Mouse (Mus musculus) heart, embryonic 14.5 days (tissue): ENCODE measurements at regions not wholly inside any gene's neighbourhood (a gene's known extent, or its start where the extent isn't known, plus 50 kb on each side); places are given as distances from the start of the nearest gene placed in this dataset.

Experiments used
- ATAC-seq: fragments of 200-750 bp; cut with Nextera tagmentation; 2 replicates; pipeline ENCODE4 v1.8.0; 2017; ENCODE audit warnings: low read depth, moderate TSS enrichment; ENCODE audit not compliant: insufficient number of reproducible peaks, insufficient read depth, low FRiP score
- H3K27ac ChIP-seq, 2 experiments: fragments of 200-500 bp in 1 of 2; fragments of 300-500 bp in 1 of 2; sonication (generic) in 1 of 2; replicated peaks in 1 of 2; 2 replicates each; pipeline ENCODE4 v1.5.1; 2012 to 2014; ENCODE audit warnings: low read depth in 2 of 2, low read length in 2 of 2, control low read depth in 1 of 2, mild to moderate bottlenecking in 1 of 2, mixed read lengths in 1 of 2; ENCODE audit not compliant: control insufficient read depth in 1 of 2, insufficient read depth in 1 of 2
- H3K27me3 ChIP-seq: fragments of 300-500 bp; sonication (generic); 2 replicates; pipeline ENCODE4 v1.6.1; 2014; ENCODE audit warnings: mild to moderate bottlenecking, low read length, control low read depth; ENCODE audit not compliant: control insufficient read depth, insufficient read depth
- H3K36me3 ChIP-seq: fragments of 300-500 bp; sonication (generic); 2 replicates; pipeline ENCODE4 v1.6.1; 2014; ENCODE audit warnings: mild to moderate bottlenecking, control low read depth, low read length, mixed read lengths; ENCODE audit not compliant: control insufficient read depth, insufficient read depth
- H3K4me1 ChIP-seq, 2 experiments: fragments of 200-500 bp in 1 of 2; fragments of 300-500 bp in 1 of 2; sonication (generic) in 1 of 2; 2 replicates each; pipeline ENCODE4 v1.6.1; 2012 to 2014; ENCODE audit warnings: low read length in 2 of 2, control low read depth in 1 of 2, mixed read lengths in 1 of 2; ENCODE audit not compliant: control insufficient read depth in 2 of 2, insufficient read depth in 2 of 2
- H3K4me2 ChIP-seq: fragments of 300-500 bp; sonication (generic); 2 replicates; pipeline ENCODE4 v1.6.1; 2014; ENCODE audit warnings: mild to moderate bottlenecking, low read length
- H3K4me3 ChIP-seq, 2 experiments: fragments of 200-500 bp in 1 of 2; fragments of 300-500 bp in 1 of 2; sonication (generic) in 1 of 2; 2 replicates each; pipeline ENCODE4 v1.5.1; 2012 to 2014; ENCODE audit warnings: low read length in 2 of 2, mild to moderate bottlenecking in 2 of 2, control low read depth in 1 of 2, low read depth in 1 of 2, moderate library complexity in 1 of 2; ENCODE audit not compliant: control insufficient read depth in 1 of 2, insufficient read depth in 1 of 2
- H3K9ac ChIP-seq: fragments of 300-500 bp; sonication (generic); 2 replicates; pipeline ENCODE4 v1.6.1; 2014; ENCODE audit warnings: mild to moderate bottlenecking, low read length
- H3K9me3 ChIP-seq: fragments of 300-500 bp; sonication (generic); 2 replicates; pipeline ENCODE4 v1.6.1; 2016; ENCODE audit warnings: low read length, control low read depth; ENCODE audit not compliant: control insufficient read depth
- WGBS: fragments of 180-500 bp; shearing (Covaris S2); extraction: QIAGEN DNeasy Blood & Tissue Kit; methylation state at CpG from one replicate; pipeline ENCODE4 v1.1.7; 2014; 5-methylcytosine and 5-hydroxymethylcytosine counted together

DNA sequence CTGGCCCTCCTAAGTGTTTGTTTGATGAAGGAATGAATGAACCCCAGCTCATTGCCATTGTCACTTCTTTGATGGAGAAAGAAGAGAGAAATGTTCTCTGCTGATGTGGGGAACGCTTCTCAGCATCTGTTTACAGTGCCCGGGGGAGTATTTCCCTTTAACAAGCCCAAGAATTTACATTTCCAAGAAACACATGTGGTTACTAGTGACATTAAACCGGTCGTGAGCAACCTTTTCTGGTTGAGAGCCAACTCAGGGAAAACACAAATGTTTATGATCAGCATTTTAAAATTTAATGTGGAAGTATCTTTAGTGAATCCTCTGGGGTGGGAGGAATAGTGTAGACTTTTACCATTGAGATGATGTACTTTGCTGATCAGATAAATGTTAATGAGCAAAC, 197.6 kb downstream of the Srek1 start:
- whole genome bisulfite sequencing = 72% methylated on average over 4 of the region's 4 CpGs
- no peak for ATAC-seq
- H3K4me2 ChIP-seq = no peak overlapping the region
- H3K9ac ChIP-seq = no peak overlapping the region
- no peaks in the 10 kb centered on the region for H3K4me1 ChIP-seq
- H3K4me3 ChIP-seq = no peak overlapping the region
- H3K9me3 ChIP-seq = no peaks in the 10 kb centered on the region
- no peak overlapping the region for H3K27ac ChIP-seq
- no peaks in the 10 kb centered on the region for H3K36me3 ChIP-seq
- no peaks in the 10 kb centered on the region for H3K27me3 ChIP-seq

DNA sequence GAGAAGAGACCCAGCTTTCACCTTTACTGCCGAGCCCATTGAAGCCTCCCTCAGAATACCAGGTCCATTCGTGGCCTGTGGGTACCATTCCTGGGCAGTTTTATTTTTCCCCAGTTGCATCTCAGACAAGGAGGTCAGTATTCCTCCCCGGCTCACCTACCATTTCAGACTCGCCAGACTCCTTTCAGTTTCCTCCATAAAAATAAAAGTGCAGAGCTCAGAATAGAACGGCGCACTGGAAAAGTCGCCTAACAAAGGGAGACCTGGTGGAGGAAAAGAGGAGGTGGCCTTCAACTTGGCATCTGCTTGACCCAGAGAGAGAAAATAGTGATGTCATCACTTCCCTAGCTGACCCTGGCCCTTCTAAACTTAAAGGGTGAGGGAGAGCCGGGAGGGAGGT, 209.7 kb downstream of the Srek1 start:
- Histone ChIP-seq H3K27me3 (no peaks in the 10 kb centered on the region), H3K4me1 (peaks cover 0 to 6% of the 10 kb centered on the region in 2 experiments; a peak in 2 of 4 replicates), H3K9me3 (no peaks in the 10 kb centered on the region), H3K4me3 (no peak overlapping the region), H3K9ac (no peak overlapping the region), H3K36me3 (no peaks in the 10 kb centered on the region), H3K4me2 (no peak overlapping the region), H3K27ac (no peak overlapping the region)
- no peak for ATAC-seq
- 62% methylated on average over 8 of the region's 8 CpGs for WGBS

DNA sequence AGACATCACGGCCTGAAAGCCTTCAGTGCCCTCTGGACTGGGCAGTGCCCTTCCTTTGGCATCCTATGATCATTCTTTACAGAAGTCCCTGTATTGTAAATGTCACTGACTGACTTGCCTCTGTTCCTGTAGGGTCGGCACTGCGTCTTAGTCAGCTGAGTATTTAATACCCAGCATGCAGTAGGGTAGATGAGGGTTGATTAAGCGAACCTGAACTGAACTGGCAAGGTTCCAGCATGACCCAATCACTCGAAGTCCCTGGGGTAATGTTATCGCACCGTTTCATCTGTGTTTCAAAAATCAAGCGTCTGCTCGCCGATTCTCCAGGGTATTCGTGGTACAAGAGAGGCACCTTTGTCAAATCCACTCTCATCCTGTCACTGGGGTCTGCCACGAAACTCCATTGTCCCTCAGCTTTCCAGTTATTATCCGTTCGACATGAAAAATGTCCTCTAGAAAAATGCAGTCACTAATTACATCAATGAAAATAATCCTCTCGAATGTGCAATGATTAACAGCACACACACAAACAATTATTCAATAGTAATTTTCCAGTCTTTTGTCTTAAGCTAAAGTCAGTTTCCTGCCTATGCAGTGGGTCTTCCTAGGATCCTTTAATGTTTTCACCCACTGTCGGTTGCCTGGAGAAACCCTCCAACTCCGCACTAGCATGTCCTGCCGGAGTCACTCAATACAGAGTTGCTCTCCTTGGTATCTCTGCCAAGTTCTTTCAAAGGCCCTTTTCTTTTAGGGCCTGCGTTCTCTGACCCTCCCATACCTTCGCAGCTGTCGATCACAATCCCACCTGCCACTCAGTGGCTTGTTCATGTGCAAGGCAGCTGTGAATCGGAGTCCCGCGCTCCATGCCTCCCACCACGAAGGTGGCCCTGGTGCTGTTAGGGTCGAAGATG, 212.4 kb downstream of the Srek1 start:
- Histone ChIP-seq H3K9me3 (no peaks in the 10 kb centered on the region), H3K4me2 (no peak overlapping the region), H3K27me3 (no peaks in the 10 kb centered on the region), H3K36me3 (no peaks in the 10 kb centered on the region), H3K4me3 (no peak overlapping the region), H3K4me1 (peaks cover 0 to 6% of the 10 kb centered on the region in 2 experiments; a peak in 2 of 4 replicates), H3K9ac (no peak overlapping the region), H3K27ac (no peak overlapping the region)
- 85% methylated on average over 26 of the region's 26 CpGs for WGBS
- no peak for ATAC-seq

- Histone ChIP-seq H3K4me1 (peaks cover 0 to 3% of the 10 kb centered on the region in 2 experiments; a peak in 1 of 4 replicates), H3K4me3 (no peak overlapping the region), H3K27me3 (no peaks in the 10 kb centered on the region), H3K9me3 (no peaks in the 10 kb centered on the region), H3K9ac (no peak overlapping the region), H3K4me2 (no peak overlapping the region), H3K27ac (no peak overlapping the region), H3K36me3 (no peaks in the 10 kb centered on the region)
- 71% methylated on average over 3 of the region's 3 CpGs for WGBS
- no peak for ATAC-seq
Measured at GRCm38 (mm10) chr13:103558915-103559314, 215.5 kb downstream of the Srek1 start.

DNA sequence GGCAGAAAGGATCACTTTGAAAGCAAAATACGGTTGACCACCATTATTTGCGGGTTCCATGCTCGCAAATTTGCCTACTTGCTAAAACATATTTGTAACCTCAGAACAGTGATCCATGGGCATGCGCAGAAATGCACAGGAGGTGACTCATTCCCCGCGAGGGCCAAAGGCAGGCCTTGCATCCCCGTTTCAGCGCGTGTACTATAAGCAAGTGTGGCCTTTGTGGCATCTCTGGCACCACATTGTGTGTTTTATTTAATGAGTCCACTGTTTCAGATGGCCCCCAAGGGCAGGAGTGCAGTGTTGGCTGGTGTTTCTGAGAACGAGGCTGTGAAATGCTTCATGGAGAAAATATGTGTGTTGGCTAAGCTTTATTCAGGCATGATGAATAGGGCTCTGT, 205.3 kb upstream of the Mast4 start:
- H3K4me2 ChIP-seq = no peak overlapping the region
- ATAC-seq = no peak
- no peaks in the 10 kb centered on the region for H3K36me3 ChIP-seq
- no peak overlapping the region for H3K9ac ChIP-seq
- WGBS = 83% methylated on average over 10 of the region's 10 CpGs
- H3K27me3 ChIP-seq = no peaks in the 10 kb centered on the region
- H3K9me3 ChIP-seq = no peaks in the 10 kb centered on the region
- H3K27ac ChIP-seq = no peak overlapping the region
- H3K4me1 ChIP-seq = no peaks in the 10 kb centered on the region
- H3K4me3 ChIP-seq = no peak overlapping the region

DNA sequence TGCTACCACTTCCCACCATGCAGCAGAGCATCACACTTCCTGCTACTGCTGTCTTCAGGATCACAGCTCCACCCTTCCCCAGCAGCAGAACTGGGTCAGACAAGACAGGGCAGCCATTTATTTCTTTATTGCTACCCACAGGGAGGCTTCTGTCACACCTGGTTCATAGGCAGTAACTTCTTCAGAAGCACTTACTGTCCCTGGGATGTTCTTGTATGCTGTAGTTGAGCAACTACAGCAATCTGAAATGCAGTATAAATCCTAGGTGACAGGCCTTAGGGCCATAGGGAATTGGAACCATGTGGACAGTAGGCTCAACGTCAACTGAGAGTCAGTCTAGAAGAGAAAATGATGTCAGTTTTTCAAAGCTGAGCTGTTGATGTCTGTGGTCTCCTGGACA, 179.5 kb upstream of the Mast4 start:
- Histone ChIP-seq H3K27ac (no peak overlapping the region), H3K36me3 (no peaks in the 10 kb centered on the region), H3K4me1 (no peaks in the 10 kb centered on the region), H3K4me2 (no peak overlapping the region), H3K27me3 (no peaks in the 10 kb centered on the region), H3K9me3 (peaks cover 6% of the 10 kb centered on the region; the same call in 1 of the 2 replicates), H3K4me3 (no peak overlapping the region), H3K9ac (no peak overlapping the region)
- ATAC-seq = no peak
- WGBS = 80% methylated on average over 1 of the region's 1 CpGs

DNA sequence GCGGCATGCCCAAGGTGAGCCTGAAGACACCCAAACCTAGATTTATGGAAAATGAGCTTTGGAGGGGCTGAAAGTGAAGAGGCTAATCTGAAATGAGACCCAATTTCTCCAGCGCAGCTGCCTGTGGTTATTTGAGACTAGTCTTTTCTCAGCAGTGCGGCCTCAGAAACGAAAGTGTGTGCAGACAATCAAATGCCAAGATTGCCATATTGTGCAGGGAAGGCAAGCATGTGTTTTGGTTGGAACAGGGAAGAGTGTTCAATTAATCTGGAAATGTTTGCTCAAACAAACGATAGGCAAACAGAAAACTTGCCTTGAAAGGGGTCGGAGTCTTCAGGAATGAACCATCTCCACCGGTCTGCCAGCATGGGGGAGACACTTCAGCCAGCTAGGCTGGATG, 178.2 kb upstream of the Mast4 start:
- Histone ChIP-seq H3K4me3 (no peak overlapping the region), H3K36me3 (no peaks in the 10 kb centered on the region), H3K9me3 (peaks cover 6% of the 10 kb centered on the region; the same call in 1 of the 2 replicates), H3K27me3 (no peaks in the 10 kb centered on the region), H3K9ac (no peak overlapping the region), H3K27ac (no peak overlapping the region), H3K4me1 (no peaks in the 10 kb centered on the region), H3K4me2 (no peak overlapping the region)
- ATAC-seq = no peak
- WGBS = 92% methylated on average over 7 of the region's 7 CpGs
